Mouse (Mus musculus): Measurements from ENCODE around the gene Tex19.1.

Gene Tex19.1

GRCm38 (mm10) chr11:121143325-121144015 lies 2.5 kb upstream of the Tex19.1 start:
- DNase-seq (ENCODE audit: low read depth), result peak; percentile 36

DNA sequence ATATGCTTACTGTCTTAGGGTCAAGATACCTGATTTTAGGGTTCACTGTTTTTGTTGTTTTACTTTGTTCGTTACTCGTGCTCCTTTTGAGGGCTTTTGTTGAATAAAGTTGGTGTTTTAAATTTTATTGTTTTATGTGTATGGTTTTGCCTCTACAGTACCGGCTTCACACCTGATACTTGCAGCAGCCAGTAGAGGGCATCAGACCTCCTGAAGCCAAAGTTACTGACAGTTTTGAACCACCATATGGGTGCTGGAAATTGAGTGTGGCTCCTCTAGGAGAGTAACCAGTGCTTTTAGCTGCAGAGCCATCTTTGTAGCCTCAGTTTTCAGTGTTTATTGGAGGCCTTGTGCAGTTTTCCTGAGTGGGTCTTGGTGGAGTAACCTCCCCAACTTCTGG lies 2.2 kb downstream of the Tex19.1 start:
- DNase-seq (ENCODE audit: low read depth), result no peak

DNA sequence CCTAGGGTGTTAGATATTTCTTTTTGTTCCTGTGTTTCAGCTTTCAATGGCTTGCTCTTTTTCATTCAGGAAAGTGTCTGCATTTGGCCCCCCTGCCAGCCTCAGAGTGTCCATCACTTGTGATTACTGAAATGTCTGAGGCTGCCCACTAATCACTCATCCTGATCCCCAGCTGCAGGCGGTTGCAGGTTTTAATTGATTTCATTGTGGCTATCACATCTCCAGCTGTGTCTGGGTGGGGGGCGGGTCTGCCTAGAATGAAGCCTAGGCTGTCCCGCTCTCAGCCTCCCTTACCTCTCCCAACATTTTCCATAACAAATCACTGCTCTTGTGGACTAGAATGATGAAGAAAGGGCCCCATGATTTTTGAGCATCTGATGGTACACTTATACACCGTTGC lies 8.3 kb downstream of the Tex19.1 start:
- DNase-seq (ENCODE audit: low read depth), result no peak

- no peak for DNase-seq (ENCODE audit: low read depth)
Measured at GRCm38 (mm10) chr11:121156411-121156891, 10.5 kb downstream of the Tex19.1 start.

GRCm38 (mm10) chr11:121159971-121160370 lies 14.0 kb downstream of the Tex19.1 start, which contains the start of gene Uts2r:
Gene Uts2r (plus strand): TSS chr11:121160271.
- DNase-seq (ENCODE audit: low read depth), result no peak

GRCm38 (mm10) chr11:121160636-121161346 lies 14.8 kb downstream of the Tex19.1 start:
- DNase-seq (ENCODE audit: low read depth), result no peak

GRCm38 (mm10) chr11:121163751-121164150 lies 17.8 kb downstream of the Tex19.1 start:
- no peak for DNase-seq (ENCODE audit: low read depth)

DNA sequence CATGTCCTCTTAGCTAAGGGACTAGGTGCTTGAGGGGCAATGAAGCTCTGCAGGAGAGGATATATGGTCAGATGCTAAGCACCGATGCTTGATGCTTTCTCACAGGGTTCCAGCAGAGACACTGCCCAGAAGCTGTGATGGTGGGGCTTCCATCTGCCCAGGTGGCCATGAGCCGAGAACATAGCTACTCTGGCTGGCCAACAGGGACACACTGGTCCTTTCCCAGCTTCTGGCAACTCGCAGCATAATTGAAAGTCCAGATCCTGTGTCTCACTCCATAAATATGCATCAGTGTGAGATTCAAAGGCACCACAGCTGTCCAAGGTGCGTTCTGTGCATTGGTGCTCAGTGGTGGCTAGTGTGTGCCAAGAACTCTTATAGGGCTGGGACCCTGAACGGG lies 27.3 kb downstream of the Tex19.1 start:
- DNase-seq (ENCODE audit: low read depth), result no peak

DNA sequence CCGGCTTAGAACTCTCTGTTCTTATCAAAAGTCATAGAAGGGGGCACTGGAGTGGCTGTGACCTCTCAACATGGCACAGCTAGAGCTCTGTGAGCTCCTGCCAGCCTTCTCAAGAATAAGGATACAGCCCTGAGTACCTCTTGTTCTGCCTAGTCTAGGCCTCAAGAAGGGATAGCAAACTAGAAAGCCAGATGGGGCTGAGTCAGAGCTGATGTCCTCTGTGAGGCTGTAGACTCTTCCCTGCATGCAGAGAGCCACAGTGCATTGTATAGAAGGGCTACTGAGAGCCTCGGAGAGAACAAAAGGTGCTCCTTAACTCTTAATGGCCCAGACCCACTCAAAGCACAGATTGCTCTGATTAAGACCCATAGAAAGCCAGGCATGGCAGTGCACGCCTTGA lies 28.3 kb downstream of the Tex19.1 start:
- DNase-seq (ENCODE audit: low read depth), result no peak

- peak; percentile 79 for DNase-seq (ENCODE audit: low read depth)
Measured at GRCm38 (mm10) chr11:121176285-121177270, 30.6 kb downstream of the Tex19.1 start.

DNA sequence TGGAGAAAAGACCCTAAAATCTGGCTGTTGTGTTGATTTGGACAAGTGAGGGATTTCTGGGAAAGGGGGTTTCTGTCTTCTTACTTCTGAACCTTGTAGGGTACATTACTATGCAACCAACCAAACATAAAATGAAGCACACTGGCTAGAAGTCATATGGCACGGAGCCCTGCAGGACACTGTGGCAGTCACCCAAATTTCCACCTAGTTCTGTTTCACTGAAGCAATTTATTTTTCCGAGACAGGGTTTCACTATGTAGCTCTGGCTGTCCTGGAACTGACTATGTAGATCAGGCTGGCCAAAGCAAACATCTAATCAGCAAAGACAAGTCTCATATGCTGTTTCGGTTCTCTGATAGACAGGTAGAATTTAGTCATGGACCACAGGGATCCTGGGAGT lies 43.7 kb downstream of the Tex19.1 start:
- DNase-seq (ENCODE audit: low read depth), result peak; percentile 40

- no peak for DNase-seq (ENCODE audit: low read depth)
Measured at GRCm38 (mm10) chr11:121192742-121193141, 46.8 kb downstream of the Tex19.1 start.

DNA sequence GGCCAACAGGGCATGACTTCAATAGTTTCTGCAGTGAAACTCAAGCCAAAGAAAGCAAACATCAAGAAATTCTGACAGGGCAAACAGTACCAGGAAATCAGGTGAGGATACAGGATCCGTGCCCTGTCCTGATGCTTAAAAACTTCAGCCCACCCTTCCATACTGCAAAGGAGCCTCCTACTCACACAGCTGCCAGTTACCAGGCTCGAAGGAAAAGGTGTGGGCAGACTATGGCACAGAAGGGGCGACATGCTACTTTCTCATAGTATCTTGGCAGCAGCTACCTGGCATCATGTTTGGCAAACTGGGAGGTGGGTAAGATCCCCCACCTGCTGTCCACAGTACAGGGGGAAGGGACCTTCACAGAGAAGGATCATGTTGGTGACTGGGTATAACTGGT lies 47.5 kb downstream of the Tex19.1 start:
- DNase-seq (ENCODE audit: low read depth), result no peak
